Mouse (Mus musculus) neural tube, embryonic 10.5 days (tissue): ENCODE results near the gene Tm6sf2.

Experiments
- DNase-seq: peaks from one replicate; pipeline ENCODE4 v3.0.0-alpha.2; 2017; ENCODE audit warnings: low spot score; ENCODE audit errors: extremely low spot score

Tm6sf2 gene

DNA sequence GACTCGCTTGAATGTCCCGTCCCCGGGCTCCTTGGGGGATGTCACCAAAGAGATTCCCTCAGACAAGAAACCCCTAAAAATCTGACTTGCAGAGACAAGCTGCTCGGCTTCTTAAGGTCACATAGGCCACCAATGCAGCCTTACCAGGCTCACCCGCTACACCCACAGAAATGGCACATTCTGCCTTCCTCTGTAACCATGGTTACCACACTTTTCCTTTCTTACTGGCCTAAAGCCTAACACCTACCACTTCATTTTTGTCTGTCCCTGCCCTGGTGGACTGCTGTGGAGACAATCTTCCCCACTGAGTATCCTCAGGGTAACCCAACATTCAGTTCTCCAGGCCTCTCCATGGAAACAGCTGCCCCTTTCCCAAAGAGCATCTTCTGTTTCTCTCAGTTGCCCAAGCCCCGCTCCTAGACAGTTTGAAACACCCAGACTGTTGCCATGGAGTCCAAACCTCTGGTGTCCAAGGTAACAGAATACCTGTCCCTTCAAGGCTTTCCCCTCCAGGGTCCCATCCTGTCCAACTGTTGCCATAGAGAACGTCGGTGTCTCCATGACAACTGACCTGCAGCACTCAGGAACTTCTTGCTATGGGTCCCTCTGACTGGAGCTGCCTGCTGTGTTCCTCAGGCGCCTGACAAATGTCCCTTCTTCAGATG, 16.7 kb downstream of the Tm6sf2 start:
- DNase-seq, result peak; percentile 29

DNA sequence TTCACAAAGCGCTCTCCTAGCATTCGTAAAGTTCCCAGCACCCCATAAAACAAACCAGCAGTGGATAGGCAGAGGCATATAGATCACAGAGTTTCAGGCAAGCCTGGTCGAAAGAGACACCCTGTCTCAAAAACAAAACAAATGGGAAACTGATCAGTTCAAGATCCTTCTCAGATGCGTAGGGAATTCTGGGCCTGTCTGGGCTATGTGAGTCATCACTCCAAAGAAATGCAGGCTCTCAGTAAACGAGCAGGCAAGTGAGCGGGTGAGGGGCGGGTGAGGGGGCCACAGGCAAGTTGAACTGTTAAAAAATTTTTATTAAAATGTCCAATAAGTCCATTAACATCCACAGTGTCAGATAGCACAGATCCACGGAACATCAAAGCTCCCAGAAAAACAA, 20.1 kb downstream of the Tm6sf2 start:
- DNase-seq, result no peak

DNA sequence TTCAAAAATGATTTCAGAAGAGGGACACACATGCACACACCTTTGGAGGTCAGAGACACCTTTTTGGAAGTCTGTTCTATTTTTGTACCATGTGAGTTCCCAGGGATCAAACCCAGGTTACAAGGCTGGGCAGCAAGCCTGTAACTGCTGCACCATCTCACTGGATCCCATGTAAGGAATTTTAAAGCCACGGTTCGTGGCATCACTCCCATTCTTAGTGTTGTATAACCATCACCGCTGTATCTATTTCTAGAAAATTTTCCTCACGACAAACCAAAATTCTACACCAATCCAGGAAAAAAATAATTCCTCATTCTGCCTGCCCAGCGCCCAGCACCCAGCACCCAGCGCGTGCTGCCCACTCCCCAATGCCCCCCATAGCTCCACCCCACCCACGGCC, 26.6 kb downstream of the Tm6sf2 start:
- no peak for DNase-seq

DNA sequence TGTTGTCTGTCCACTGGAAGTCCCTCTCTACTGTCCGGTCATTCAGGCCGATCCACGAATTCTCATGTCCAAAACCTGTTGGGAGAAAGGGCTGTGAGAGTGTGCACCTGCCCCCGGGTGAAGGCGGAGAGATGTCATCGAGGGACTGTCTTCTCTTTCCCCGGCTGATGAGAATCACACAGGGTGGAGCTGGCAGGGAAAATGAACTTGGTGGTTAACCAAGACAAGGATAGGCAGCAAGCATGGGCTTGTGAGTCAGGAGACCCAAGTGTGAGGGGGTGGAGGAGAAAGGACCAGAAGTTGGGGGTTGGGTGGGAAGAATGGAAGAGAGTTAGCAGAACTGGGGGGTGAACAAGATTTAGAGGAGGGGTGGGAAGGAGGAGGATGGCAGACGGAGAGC, 27.5 kb downstream of the Tm6sf2 start:
- DNase-seq, result no peak

DNA sequence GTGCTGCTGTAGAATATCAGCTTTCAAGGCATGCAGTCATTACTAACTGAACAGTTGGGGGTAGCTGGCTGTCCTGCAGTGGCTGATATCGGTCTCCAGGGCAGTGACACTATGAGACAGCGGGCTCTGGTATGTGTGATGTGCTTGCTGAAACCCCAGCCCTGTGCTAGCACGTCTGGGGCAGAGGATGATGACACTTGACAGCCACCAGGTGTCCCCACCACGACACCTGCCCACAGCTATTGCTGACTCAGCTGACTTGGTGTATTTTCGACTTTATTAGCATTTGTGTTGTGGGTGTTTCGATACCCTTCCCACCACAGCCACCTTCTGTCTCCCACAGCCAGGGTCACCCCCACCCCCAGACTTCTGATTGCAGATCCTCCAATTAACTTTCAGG, 31.8 kb downstream of the Tm6sf2 start:
- no peak for DNase-seq

DNA sequence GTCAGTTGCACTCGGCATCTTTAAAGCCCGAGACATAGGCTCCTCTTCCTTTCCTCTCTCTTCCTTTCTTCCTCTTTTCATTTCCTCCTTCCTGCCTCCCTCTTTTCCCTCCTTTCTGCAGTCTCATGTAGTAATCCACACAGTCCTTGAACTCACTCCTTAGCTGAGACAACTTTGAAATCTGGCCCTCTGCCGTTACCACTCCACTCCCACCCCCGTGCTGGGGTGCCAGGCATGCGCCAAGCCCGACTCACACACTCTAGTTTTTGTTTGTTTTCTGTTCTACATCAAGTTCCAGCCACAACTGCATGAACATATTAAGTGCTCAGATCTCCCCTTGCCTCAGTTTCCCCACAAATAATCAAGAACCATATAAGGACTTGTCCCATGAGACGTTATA, 32.2 kb downstream of the Tm6sf2 start:
- DNase-seq, result no peak

DNA sequence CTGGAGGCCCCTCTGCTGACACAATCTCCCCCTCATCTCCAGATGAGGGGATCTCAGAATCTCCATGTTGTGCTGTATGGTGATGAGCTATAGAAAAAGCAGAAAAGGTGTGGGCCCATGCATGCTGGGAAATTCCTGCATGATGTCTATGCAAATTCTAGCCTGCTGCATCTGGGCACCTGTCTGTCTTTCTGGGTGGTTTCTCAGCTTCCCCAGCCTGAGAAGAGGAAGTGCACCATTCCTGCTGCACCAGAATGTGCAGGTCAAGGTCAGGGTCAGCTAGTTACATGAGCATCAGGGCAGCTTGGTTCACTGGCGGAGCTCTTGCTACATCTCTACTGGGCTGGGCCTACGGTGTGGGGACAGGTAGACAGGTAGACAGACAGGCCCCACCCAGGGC, 37.7 kb downstream of the Tm6sf2 start:
- no peak for DNase-seq

DNA sequence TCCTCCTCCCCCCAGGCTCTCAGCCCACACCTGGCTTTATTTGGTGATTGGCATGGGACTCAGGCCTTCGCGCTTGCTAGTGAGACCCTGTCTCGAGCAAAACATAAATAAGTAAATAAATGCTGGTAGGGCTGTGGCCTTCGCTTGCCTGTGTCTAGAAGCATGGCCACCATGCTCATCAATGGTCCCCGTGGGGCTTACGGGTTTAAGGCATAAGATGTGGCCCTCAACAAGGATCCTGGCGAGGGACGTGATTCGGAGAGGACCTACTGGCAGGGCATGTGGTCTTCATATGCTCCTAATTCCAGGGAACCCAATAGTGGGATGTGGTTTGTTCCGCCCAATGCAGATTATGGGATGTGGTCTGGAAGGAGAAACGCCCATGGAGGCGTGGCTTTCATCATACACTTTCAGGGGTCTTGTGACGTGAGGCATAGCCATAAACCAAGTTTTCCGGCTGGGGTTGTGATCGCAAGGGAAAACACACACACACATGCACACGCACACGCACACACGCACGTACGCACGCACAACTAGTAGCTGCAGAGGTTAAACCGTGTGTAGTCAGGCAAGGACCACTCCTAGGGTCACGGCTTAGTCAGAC, 38.6 kb downstream of the Tm6sf2 start:
- DNase-seq, result no peak

DNA sequence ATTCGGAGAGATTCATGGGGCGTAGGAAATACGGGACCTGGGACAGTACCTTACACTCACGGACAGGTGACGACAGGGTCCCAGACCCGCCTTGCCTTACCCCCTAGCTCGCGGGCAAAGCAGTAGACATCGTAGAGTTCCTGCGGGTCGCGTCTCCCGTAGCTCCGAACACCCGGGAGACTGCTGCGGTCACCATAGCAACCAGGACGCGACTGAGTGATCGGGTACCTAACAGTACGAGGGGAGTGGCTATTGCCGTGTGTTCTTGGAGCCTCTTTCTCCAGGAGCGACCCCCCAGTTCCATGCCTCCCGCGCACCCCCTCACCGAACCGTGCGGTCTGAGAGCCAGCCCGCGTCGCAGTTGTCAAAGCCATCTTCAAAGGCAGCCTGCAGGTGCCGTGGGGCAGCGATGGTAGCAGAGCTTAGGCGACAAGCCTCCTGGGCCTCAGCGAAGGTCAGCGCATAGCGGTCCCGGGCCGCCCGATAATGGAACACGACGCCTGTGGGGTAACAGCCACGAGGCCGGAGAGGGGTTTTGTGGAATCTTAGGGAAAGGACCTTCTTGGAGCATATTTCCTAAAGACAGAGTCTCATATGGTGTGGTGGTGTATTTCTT, 39.8 kb downstream of the Tm6sf2 start:
- peak; percentile 24 for DNase-seq

DNA sequence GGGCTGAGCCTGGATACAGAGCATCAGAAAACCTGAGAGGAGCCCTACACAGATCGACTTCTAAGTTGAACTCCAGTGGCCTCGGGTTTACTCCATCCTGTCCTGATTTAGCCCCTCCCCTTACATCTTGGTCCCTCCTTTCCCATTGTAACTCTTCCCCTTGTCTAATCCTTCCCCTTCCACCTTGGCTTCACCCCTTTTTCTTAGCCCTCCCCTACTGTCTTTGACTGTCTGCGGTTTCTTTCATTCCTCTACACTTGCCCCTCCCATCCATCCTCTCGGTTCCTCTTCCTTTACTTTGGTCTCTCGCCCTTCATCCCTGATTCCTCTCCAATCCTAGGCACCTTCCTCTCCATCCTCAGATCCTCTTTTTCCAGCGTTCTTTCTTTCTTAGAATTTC, 41.8 kb downstream of the Tm6sf2 start:
- no peak for DNase-seq

DNA sequence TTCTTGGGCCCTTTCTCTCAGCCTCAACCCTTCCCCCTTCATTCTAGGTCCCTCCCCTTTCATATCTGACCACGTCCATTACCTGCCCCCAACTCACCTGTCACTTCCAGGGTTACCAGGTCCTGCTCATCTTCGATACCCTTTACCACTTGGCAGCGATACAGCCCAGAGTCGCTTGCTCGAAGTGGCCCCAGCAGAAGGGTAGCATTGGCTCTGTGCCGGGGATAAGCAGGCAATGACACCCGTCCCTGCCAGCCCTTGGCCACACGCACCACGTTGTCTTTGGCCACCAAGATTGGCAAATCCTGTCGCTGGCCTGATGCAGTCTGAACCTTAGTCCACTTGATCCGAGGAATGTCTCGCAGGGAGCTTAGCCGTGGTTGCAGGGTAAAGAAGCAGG, 42.2 kb downstream of the Tm6sf2 start:
- no peak for DNase-seq

DNA sequence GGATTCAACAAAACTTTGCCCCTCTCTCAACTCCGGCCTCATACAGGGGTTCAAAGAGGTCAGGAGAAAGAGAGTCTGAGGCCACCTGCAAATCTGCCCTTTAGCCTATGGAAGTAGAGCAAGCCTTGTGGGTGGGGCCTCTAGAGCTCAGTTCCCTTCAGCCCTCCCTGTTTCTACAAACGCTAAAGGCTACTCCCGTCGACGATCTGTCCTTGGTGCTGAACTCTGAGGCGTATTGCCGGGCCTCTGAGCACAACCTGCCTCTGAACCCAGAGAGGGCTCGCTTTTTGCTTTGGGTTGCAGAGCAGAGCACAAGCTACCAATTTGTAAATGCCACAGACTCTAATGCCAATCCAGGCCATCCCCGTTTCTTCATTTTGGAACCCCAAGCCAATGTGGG, 44.9 kb downstream of the Tm6sf2 start:
- DNase-seq, result peak; percentile 33

DNA sequence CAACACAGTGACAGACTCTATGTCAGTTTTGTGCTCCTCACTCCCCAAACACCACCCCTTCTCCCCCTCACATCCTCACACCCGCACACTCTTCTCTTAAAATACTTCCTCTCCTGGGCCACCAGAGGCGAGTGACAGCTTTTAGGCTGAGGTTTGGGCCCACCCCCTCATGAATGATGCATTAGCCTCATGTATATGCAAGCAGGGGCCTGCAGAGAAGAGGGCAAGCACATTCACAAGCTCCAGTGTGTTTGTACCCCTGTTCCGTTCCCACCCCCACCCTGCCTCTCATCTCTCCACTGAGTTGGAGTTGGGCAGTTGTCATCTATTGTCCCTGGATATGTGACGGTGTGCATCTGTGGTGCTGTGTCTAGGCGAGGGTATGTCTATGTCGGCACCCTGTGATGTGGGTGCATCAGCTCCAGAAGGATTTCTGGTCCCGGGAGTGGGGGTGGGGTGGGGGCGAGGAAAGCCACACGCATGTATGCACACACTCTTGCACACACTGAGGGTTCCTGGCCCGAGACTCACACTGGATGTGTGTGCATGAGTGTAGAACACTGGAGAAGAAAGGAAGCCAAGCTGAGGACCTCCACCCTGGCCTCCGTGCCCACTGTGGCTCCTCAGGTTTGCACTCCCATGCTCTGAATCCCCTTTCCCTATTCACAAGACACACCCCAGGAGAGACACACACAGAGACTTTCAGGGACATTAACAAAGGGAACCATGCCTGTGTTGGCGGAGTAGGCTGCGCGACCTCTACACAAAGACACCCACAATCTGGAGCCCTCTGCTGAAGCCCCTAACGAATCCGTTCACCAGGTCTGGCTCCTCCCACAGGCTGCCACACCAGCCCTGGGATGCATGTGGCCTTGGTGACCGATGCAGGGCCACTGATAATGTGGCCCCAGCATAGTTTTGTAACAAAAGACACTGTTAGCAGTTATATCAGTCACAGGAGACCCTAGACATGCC, 46.3 kb downstream of the Tm6sf2 start:
- peak; percentile 35 for DNase-seq

DNA sequence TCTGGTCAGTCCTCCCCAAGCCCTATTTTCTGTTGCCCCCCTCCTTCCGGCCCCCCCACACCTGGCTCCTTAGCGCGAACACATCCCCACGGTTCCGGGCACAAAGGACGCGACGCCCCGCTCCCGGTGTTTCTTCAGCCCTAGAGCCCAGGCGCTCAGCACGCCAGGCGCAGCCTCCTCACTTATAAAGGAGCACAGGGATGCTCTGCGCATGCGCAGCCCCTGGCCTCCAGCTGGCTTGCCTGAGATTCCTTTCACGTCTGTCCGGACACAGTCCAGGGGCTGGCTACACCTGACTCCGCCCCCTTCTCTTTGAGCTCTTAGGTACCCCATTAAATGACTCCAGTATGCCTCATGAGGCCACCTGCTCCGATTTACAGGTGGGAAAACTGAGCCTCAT, 47.9 kb downstream of the Tm6sf2 start, which contains the start of gene Ncan:
Ncan (minus strand) TSS at position 207 of the 400 bp plus-strand sequence.
- DNase-seq, result peak; percentile 85

DNA sequence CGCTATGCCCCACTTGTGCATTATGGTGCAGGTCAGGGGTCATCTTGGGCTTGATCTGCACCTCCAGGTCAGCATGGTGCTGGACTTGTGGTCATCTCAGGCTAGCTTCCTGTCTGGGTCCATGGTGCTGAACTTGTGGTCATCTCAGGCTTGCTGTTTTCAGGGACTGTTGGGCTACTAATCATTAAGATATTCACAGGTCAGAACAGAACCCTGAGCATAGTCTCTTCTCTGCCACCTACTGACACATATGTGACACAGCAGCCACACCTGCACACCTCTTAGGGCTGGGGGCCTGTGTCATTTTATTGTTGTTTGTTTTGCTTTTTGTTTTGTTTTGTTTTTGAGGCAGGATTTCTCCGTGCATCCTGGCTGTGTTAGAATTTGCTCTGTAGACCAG, 50.1 kb downstream of the Tm6sf2 start:
- no peak for DNase-seq

DNA sequence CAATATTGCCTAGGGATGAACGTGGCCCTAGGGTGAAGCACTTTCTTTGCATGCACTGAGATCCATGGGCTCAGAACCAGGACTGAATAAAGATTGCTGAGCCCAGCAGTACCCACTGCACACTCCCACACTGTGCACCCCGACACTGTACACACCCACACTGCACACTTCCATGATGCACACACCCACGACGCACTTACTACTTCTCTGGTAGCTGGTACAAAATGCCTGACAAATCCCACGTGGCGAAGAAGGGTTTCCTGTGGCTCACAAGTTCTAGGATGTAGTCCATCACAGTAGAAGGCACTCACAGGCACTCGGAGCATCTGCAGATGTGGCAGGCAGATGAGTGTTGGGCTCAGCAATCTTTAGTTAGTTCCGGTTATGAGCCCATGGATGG, 52.3 kb downstream of the Tm6sf2 start:
- DNase-seq, result no peak

DNA sequence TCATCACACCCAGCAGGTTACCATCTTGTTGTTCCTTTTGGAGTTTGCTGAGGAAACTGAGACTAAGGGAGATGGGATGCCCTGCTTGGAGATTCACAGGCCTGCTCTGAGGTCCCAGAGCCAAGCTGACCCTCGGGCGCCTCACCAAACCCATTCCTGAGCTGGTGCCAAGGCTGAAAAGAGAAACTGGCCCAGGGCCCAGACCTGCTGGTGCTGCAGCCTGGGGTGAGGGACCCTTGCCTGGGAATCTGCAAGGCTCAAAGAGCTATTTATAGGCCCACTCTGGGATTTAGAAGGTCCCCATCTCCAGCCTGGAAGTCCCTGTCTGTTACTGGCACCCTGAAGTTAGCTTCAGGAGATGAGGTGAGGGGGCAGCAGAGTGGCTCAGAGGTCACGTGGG, 55.7 kb downstream of the Tm6sf2 start:
- DNase-seq, result no peak

DNA sequence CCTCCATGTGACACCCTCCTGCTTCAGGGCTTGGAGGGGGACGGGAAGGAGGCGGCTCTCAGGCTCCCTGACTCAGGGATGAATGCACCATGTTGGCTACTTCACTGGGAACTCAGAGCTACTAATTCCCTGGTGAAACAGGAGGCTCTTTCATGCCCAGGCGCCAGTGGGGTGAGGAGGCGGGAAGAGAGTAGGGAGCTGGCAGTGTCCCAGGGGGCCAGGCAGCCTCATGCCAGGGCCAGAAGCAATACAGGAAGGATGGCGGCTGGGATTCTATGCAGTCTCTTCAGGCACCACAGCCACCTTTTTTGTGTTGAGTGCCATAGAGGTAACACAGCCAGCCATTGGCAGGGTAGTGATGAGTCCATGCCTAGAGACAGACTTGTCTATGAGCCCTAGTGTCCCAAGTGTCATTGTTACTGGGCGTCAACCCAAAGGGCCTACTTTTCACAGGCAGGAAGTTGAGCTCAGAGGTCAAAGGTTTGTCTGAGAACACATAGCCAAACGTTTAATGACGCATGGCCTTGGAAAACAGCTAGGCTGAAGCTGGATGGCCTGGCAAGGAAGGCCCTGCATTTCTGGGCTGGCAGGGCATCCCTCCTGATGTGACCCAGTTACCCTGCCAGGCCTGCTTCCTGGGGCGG, 56.7 kb downstream of the Tm6sf2 start:
- no peak for DNase-seq
